8 mouse cellular contexts compared by ENCODE assay signal in the genomic region with DNA sequence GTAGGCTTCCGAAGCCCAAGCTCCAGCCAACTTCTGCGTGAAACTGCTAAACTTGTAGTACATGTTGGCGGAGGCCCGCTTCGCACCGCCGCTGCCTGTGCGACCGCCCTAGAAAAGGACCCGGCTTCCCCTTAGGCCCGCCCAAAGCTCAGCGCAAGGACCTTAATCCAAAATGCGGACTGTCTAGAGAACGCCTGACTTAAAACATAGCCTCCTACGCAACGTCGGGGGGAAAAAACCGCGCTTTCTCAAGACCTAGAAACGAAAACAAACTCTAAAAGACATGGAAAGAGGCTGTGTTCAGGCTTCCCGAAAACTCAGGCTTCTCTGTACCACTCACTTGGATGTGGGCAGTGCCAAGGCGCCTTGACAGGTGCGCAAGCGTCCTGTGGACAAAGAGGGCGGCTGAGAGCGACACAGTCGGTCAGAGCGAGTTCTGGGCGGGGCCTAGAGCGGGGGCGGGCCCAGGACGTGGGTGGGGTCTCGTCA. TPM values are rescaled to one million over a fixed set of nuclear protein-coding genes. Genes with fewer than 3 reads are reported as not detected.
A peak's percentile ranks its signal among the peaks of the same experiment; 100 is the strongest.
DNase-seq lines count a peak whose midpoint lies in the region; ATAC-seq and TF ChIP-seq lines count a peak whose summit lies in the region.

No protein-coding gene starts in this region.

- H3K4me1 ChIP-seq in G1E (ENCODE audit: insufficient read depth, low read depth, low read length), result peaks cover 37% of the 10 kb centered on the region
- H3K4me1 ChIP-seq in forebrain, embryonic 16.5 days (replicated peaks; ENCODE audit: control insufficient read depth, insufficient read depth, low read length), result peaks cover 20% of the 10 kb centered on the region
- H3K4me1 ChIP-seq in lung, embryonic 14.5 days (ENCODE audit: insufficient read depth), result peaks cover 6% of the 10 kb centered on the region
- H3K4me1 ChIP-seq in olfactory bulb, adult 2 months (ENCODE audit: control insufficient read depth, insufficient read depth, low read length), result no peaks in the 10 kb centered on the region
- peaks cover 4% of the 10 kb centered on the region; the same call in 1 of the 2 replicates for H3K4me1 ChIP-seq in thymus, adult 2 months (replicated peaks; ENCODE audit: control insufficient read depth, insufficient read depth, low read length)

- no peak for TF ChIP-seq CTCF in G1E (IDR thresholded peaks at IDR 0.05; ENCODE audit: low read depth, low read length)
- TF ChIP-seq CTCF in layer of hippocampus, adult 2 months (conservative IDR thresholded peaks at IDR 0.05), result peak; percentile 38
- TF ChIP-seq CTCF in lung, embryonic 14.5 days (IDR thresholded peaks at IDR 0.05; ENCODE audit: low read depth), result no peak
- TF ChIP-seq CTCF in olfactory bulb, adult 2 months (IDR thresholded peaks at IDR 0.05; ENCODE audit: insufficient read depth, low read depth, low read length), result no peak
- TF ChIP-seq CTCF in thymus, adult 2 months (IDR thresholded peaks at IDR 0.05; ENCODE audit: borderline replicate concordance, control insufficient read depth, extremely low read depth, insufficient read depth, low read length, poor library complexity), result no peak

- H3K27me3 ChIP-seq in G1E (ENCODE audit: insufficient read depth, low read length), result no peaks in the 10 kb centered on the region
- H3K27me3 ChIP-seq in forebrain, embryonic 16.5 days (replicated peaks; ENCODE audit: control insufficient read depth, insufficient read depth, low read length), result no peaks in the 10 kb centered on the region
- H3K27me3 ChIP-seq in lung, embryonic 14.5 days (ENCODE audit: insufficient read depth, low read length), result no peaks in the 10 kb centered on the region
- H3K27me3 ChIP-seq in thymus, adult 2 months (ENCODE audit: control insufficient read depth, insufficient read depth, low read length), result no peaks in the 10 kb centered on the region

- peak overlapping the region; percentile 85 for H3K4me2 ChIP-seq in forebrain, embryonic 16.5 days (ENCODE audit: low read length)
- H3K4me2 ChIP-seq in lung, embryonic 14.5 days, result peak overlapping the region; percentile 66

- no peaks in the 10 kb centered on the region for H3K9me3 ChIP-seq in G1E (replicated peaks)
- H3K9me3 ChIP-seq in forebrain, embryonic 16.5 days (ENCODE audit: control insufficient read depth, low read length), result no peaks in the 10 kb centered on the region
- no peaks in the 10 kb centered on the region for H3K9me3 ChIP-seq in lung, embryonic 14.5 days (ENCODE audit: low read depth, low read length)

- peak; percentile 47; the same call in 1 of the 2 replicates for TF ChIP-seq POLR2A in olfactory bulb, adult 2 months (IDR thresholded peaks at IDR 0.05; ENCODE audit: insufficient read depth, low read depth, low read length)
- TF ChIP-seq POLR2A in thymus, adult 2 months (IDR thresholded peaks at IDR 0.05; ENCODE audit: control insufficient read depth, extremely low read depth, insufficient read depth, low read length, poor library complexity), result peak; percentile 62; the same call in 1 of the 2 replicates

- H3K9ac ChIP-seq in forebrain, embryonic 16.5 days (replicated peaks; ENCODE audit: low read depth, low read length), result peak overlapping the region; percentile 74
- peak overlapping the region; percentile 85 for H3K9ac ChIP-seq in lung, embryonic 14.5 days

- DNase-seq in G1E (ENCODE audit: low spot score), result peak; percentile 77
- peak; percentile 91 to 92 for DNase-seq in cerebellum, adult 18-20 months
- DNase-seq in heart, postnatal 36 days, result peak; percentile 90 to 93
- DNase-seq in layer of hippocampus, adult 2 months (ENCODE audit: low spot score in 2 of 2), result peak; percentile 86 to 90
- peak; percentile 96 for DNase-seq in lung, embryonic 14.5 days
- DNase-seq in thymus, adult 2 months, result peak; percentile 86

- peak overlapping the region; percentile 90 for H3K4me3 ChIP-seq in G1E (ENCODE audit: low read depth, low read length)
- peak overlapping the region; percentile 82 for H3K4me3 ChIP-seq in forebrain, embryonic 16.5 days (replicated peaks; ENCODE audit: low read length)
- H3K4me3 ChIP-seq in layer of hippocampus, adult 2 months, result peak overlapping the region; percentile 95
- peak overlapping the region; percentile 64 for H3K4me3 ChIP-seq in lung, embryonic 14.5 days (ENCODE audit: low read depth, low read length)
- H3K4me3 ChIP-seq in olfactory bulb, adult 2 months (ENCODE audit: insufficient read depth, low read depth, low read length), result peak overlapping the region; percentile 92
- H3K4me3 ChIP-seq in thymus, adult 2 months (ENCODE audit: control insufficient read depth, insufficient read depth, low read length), result peak overlapping the region; percentile 96

- peaks cover 12% of the 10 kb centered on the region for H3K36me3 ChIP-seq in G1E (replicated peaks)
- H3K36me3 ChIP-seq in forebrain, embryonic 16.5 days (ENCODE audit: control insufficient read depth, insufficient read depth), result no peaks in the 10 kb centered on the region
- H3K36me3 ChIP-seq in lung, embryonic 14.5 days (ENCODE audit: insufficient read depth), result no peaks in the 10 kb centered on the region
- no peaks in the 10 kb centered on the region for H3K36me3 ChIP-seq in thymus, adult 2 months (ENCODE audit: control insufficient read depth, insufficient read depth, low read length)

- peak overlapping the region; percentile 51 for H3K27ac ChIP-seq in forebrain, embryonic 16.5 days (ENCODE audit: low read length)
- peak overlapping the region; percentile 99 for H3K27ac ChIP-seq in layer of hippocampus, adult 2 months
- H3K27ac ChIP-seq in lung, embryonic 14.5 days (ENCODE audit: low read depth), result peak overlapping the region; percentile 73
- H3K27ac ChIP-seq in olfactory bulb, adult 2 months (ENCODE audit: insufficient read depth, low read depth, low read length), result peak overlapping the region; percentile 89
- 0 out of 2 replicates have a peak overlapping the region, but pooled peaks have one; percentile 22 for H3K27ac ChIP-seq in thymus, adult 2 months (ENCODE audit: control insufficient read depth, insufficient read depth, low read length)

- under 1% methylated on average over 33 of the region's 33 CpGs for WGBS in forebrain, embryonic 16.5 days
- WGBS in lung, embryonic 14.5 days, result under 1% methylated on average over 33 of the region's 33 CpGs
- 0% methylated on average over 33 of the region's 33 CpGs for WGBS in olfactory bulb, adult 2 months
- under 1% methylated on average over 33 of the region's 33 CpGs for WGBS in thymus, adult 2 months

- peak; percentile 98 for ATAC-seq in G1E (ENCODE audit: extremely low read depth, insufficient number of reproducible peaks, low FRiP score, poor library complexity, severe bottlenecking)
- peak; percentile 98 for ATAC-seq in forebrain, embryonic 16.5 days
- ATAC-seq in lung, embryonic 14.5 days (ENCODE audit: insufficient read depth), result peak; percentile 98

- intact Hi-C loops in heart, postnatal 36 days (cut with DNase I), result loop anchor here (5.0 kb wide), 2 partner anchors 162 to 237 kb away; partner anchors contain the start of gene Eml4

RNA-seq across cellular contexts. Expression of gene Cox7a2l, which starts 2.9 kb away (rescaled TPM):
- total RNA-seq in G1E (2014; fragmentation: Nextera tagmentation), result 122 and 140 TPM in 2 replicates
- 209 and 238 TPM in 2 replicates for total RNA-seq in G1E (2017)
- polyA plus RNA-seq in G1E (2012), result 13.6 and 41.3 TPM in 2 replicates
- 179 and 181 TPM in 2 replicates for polyA plus RNA-seq in forebrain, embryonic 16.5 days (2015; fragmentation: Nextera tagmentation; extraction: Ambion mirVana)
- total RNA-seq in heart, postnatal 36 days (2021), result 100 to 1,000 TPM; 284 to 311 TPM
- total RNA-seq in layer of hippocampus, adult 2 months (2021), result 100 to 1,000 TPM; 178 to 182 TPM
- polyA plus RNA-seq in lung, embryonic 14.5 days (2014; fragmentation: Nextera tagmentation; extraction: Ambion mirVana), result 175 TPM in 2 replicates
- not detected in 2 replicates for polyA plus RNA-seq in olfactory bulb, adult 2 months (2012; ENCODE audit: insufficient read depth, insufficient read length, low replicate concordance, missing spikeins)
- 145 and 151 TPM in 2 replicates for polyA plus RNA-seq in thymus, adult 2 months (2012; rRNA removed)

Comparison
In these comparisons a context has a peak if more than half of its experiments do, and no peak if none do; other contexts are left out.
1. Peak in every context shown above with its lines: DNase-seq, ATAC-seq, H3K4me3 ChIP-seq and H3K27ac ChIP-seq.
2. H3K27ac ChIP-seq: peak in every context shown above with its lines; median percentile 99 in layer of hippocampus, adult 2 months; 89 in olfactory bulb, adult 2 months; 73 in lung, embryonic 14.5 days; 51 in forebrain, embryonic 16.5 days; 22 in thymus, adult 2 months.